Mouse (Mus musculus): ENCODE measurements at regions not wholly inside any gene's neighbourhood (a gene's known extent, or its start where the extent isn't known, plus 50 kb on each side); places are given as distances from the start of the nearest gene placed in this dataset.

GRCm38 (mm10) chr17:75961371-75961770 lies 409.6 kb upstream of the Fam98a start:
- TF ChIP-seq CTCF (conservative IDR thresholded peaks at IDR 0.05), result no peak
- no peak for DNase-seq (ENCODE audit: low spot score in 2 of 2)
- H3K4me3 ChIP-seq, result no peak overlapping the region
- no peak overlapping the region for H3K27ac ChIP-seq

GRCm38 (mm10) chr17:75936686-75937380 lies 385.1 kb upstream of the Fam98a start:
- Histone ChIP-seq H3K4me3 (no peak overlapping the region), H3K27ac (no peak overlapping the region)
- TF ChIP-seq CTCF (conservative IDR thresholded peaks at IDR 0.05), result no peak
- no peak for DNase-seq (ENCODE audit: low spot score in 2 of 2)

GRCm38 (mm10) chr17:75931022-75931421 lies 379.3 kb upstream of the Fam98a start:
- TF ChIP-seq CTCF (conservative IDR thresholded peaks at IDR 0.05), result peak; percentile 85
- Histone ChIP-seq H3K4me3 (no peak overlapping the region), H3K27ac (no peak overlapping the region)
- DNase-seq (ENCODE audit: low spot score in 2 of 2), result peak; percentile 36 to 69

- Histone ChIP-seq H3K4me3 (no peak overlapping the region), H3K27ac (no peak overlapping the region)
- DNase-seq (ENCODE audit: low spot score in 2 of 2), result no peak
- TF ChIP-seq CTCF (conservative IDR thresholded peaks at IDR 0.05), result no peak
Observed at GRCm38 (mm10) chr17:75920240-75920639, 368.5 kb upstream of the Fam98a start.

- Histone ChIP-seq H3K27ac (no peak overlapping the region), H3K4me3 (no peak overlapping the region)
- no peak for TF ChIP-seq CTCF (conservative IDR thresholded peaks at IDR 0.05)
- no peak for DNase-seq (ENCODE audit: low spot score in 2 of 2)
Observed at GRCm38 (mm10) chr17:75917020-75917419, 365.3 kb upstream of the Fam98a start.

- no peak for TF ChIP-seq CTCF (conservative IDR thresholded peaks at IDR 0.05)
- H3K4me3 ChIP-seq, result no peak overlapping the region
- no peak overlapping the region for H3K27ac ChIP-seq
- DNase-seq (ENCODE audit: low spot score in 2 of 2), result no peak
Observed at GRCm38 (mm10) chr17:75916590-75916989, 364.8 kb upstream of the Fam98a start.

- Histone ChIP-seq H3K4me3 (no peak overlapping the region), H3K27ac (no peak overlapping the region)
- TF ChIP-seq CTCF (conservative IDR thresholded peaks at IDR 0.05), result no peak
- DNase-seq (ENCODE audit: low spot score in 2 of 2), result no peak
Observed at GRCm38 (mm10) chr17:75915256-75915655, 363.5 kb upstream of the Fam98a start.

GRCm38 (mm10) chr17:75907085-75907484 lies 355.3 kb upstream of the Fam98a start:
- no peak overlapping the region for H3K4me3 ChIP-seq
- no peak for DNase-seq (ENCODE audit: low spot score in 2 of 2)
- no peak for TF ChIP-seq CTCF (conservative IDR thresholded peaks at IDR 0.05)
- no peak overlapping the region for H3K27ac ChIP-seq

GRCm38 (mm10) chr17:75906643-75907042 lies 354.9 kb upstream of the Fam98a start:
- Histone ChIP-seq H3K27ac (no peak overlapping the region), H3K4me3 (no peak overlapping the region)
- TF ChIP-seq CTCF (conservative IDR thresholded peaks at IDR 0.05), result no peak
- no peak for DNase-seq (ENCODE audit: low spot score in 2 of 2)

GRCm38 (mm10) chr17:75895436-75895835 lies 343.7 kb upstream of the Fam98a start:
- no peak overlapping the region for H3K27ac ChIP-seq
- no peak for DNase-seq (ENCODE audit: low spot score in 2 of 2)
- TF ChIP-seq CTCF (conservative IDR thresholded peaks at IDR 0.05), result no peak

GRCm38 (mm10) chr17:75894934-75895333 lies 343.2 kb upstream of the Fam98a start:
- H3K4me3 ChIP-seq, result no peak overlapping the region
- TF ChIP-seq CTCF (conservative IDR thresholded peaks at IDR 0.05), result no peak
- H3K27ac ChIP-seq, result no peak overlapping the region
- DNase-seq (ENCODE audit: low spot score in 2 of 2), result no peak

More at GRCm38 (mm10) chr17:75895436-75895835, 343.7 kb upstream of the Fam98a start:
- H3K4me3 ChIP-seq, result no peak overlapping the region

GRCm38 (mm10) chr17:75893559-75893958 lies 341.8 kb upstream of the Fam98a start:
- H3K4me3 ChIP-seq, result no peak overlapping the region
- H3K27ac ChIP-seq, result no peak overlapping the region
- DNase-seq (ENCODE audit: low spot score in 2 of 2), result no peak

GRCm38 (mm10) chr17:75892156-75892555 lies 340.4 kb upstream of the Fam98a start:
- Histone ChIP-seq H3K4me3 (no peak overlapping the region), H3K27ac (no peak overlapping the region)
- no peak for DNase-seq (ENCODE audit: low spot score in 2 of 2)
- TF ChIP-seq CTCF (conservative IDR thresholded peaks at IDR 0.05), result no peak

More at GRCm38 (mm10) chr17:75893559-75893958, 341.8 kb upstream of the Fam98a start:
- TF ChIP-seq CTCF (conservative IDR thresholded peaks at IDR 0.05), result no peak

- DNase-seq (ENCODE audit: low spot score in 2 of 2), result no peak
- Histone ChIP-seq H3K27ac (no peak overlapping the region), H3K4me3 (no peak overlapping the region)
- no peak for TF ChIP-seq CTCF (conservative IDR thresholded peaks at IDR 0.05)
Observed at GRCm38 (mm10) chr17:75891564-75891963, 339.8 kb upstream of the Fam98a start.
